ENCODE assay signal across 7 mouse cellular contexts in genomic region chr4:83501037-83501430, GRCm38 (mm10). TPM values are rescaled to one million over a fixed set of nuclear protein-coding genes. Genes with fewer than 3 reads are reported as not detected.
A peak's percentile ranks its signal among the peaks of the same experiment; 100 is the strongest.
DNase-seq lines count a peak whose midpoint lies in the region; ATAC-seq and TF ChIP-seq lines count a peak whose summit lies in the region.

No protein-coding gene starts in this region.

- no peak for TF ChIP-seq CTCF in left cerebral cortex, adult 2 months (IDR thresholded peaks at IDR 0.05)

- H3K4me1 ChIP-seq in forebrain, embryonic 13.5 days: peaks cover 9% of the 10 kb centered on the region
- H3K4me1 ChIP-seq in limb, embryonic 11.5 days (ENCODE audit: control insufficient read depth, insufficient read depth, low read length): 0 out of 2 replicates have a peak, but pooled peaks cover 2% of the 10 kb centered on the region
- H3K4me1 ChIP-seq in stomach, embryonic 15.5 days: 0 out of 2 replicates have a peak, but pooled peaks cover 3% of the 10 kb centered on the region

- H3K36me3 ChIP-seq in forebrain, embryonic 13.5 days (ENCODE audit: poor library complexity, severe bottlenecking): no peaks in the 10 kb centered on the region
- no peaks in the 10 kb centered on the region for H3K36me3 ChIP-seq in limb, embryonic 11.5 days (ENCODE audit: control insufficient read depth, insufficient read depth, low read length)
- no peaks in the 10 kb centered on the region for H3K36me3 ChIP-seq in stomach, embryonic 15.5 days

- intact Hi-C loops in left cerebral cortex, adult 2 months (cut with DNase I): no loop called here
- intact Hi-C loops in left cerebral cortex, postnatal 25 days (cut with DNase I): no loop called here

- peak overlapping the region; percentile 56 for H3K4me2 ChIP-seq in forebrain, embryonic 13.5 days
- peak overlapping the region; percentile 45; the same call in 1 of the 2 replicates for H3K4me2 ChIP-seq in limb, embryonic 11.5 days (ENCODE audit: low read depth, severe bottlenecking)
- peak overlapping the region; percentile 46; the same call in 1 of the 2 replicates for H3K4me2 ChIP-seq in stomach, embryonic 15.5 days

- DNase-seq in left cerebral cortex, adult 2 months (ENCODE audit: extremely low spot score in 1 of 2, low spot score in 2 of 2): no peak
- no peak for DNase-seq in left cerebral cortex, postnatal 25 days (ENCODE audit: low spot score in 2 of 2)
- no peak for DNase-seq in limb, embryonic 11.5 days (ENCODE audit: low spot score)
- DNase-seq in right cerebral cortex, postnatal 25 days: no peak
- no peak for DNase-seq in retina, postnatal 1 day

- peak; percentile 68 for ATAC-seq in forebrain, embryonic 13.5 days
- ATAC-seq in limb, embryonic 11.5 days (ENCODE audit: insufficient number of reproducible peaks, low FRiP score, low TSS enrichment, low read depth): peak; percentile 39; the same call in 1 of the 2 replicates
- ATAC-seq in stomach, embryonic 15.5 days (ENCODE audit: insufficient read depth, low FRiP score, low read depth): no peak

- WGBS in forebrain, embryonic 13.5 days: 25% methylated on average over 7 of the region's 7 CpGs
- 43% methylated on average over 7 of the region's 7 CpGs for WGBS in limb, embryonic 11.5 days
- WGBS in stomach, embryonic 15.5 days: 36% methylated on average over 7 of the region's 7 CpGs

- H3K9ac ChIP-seq in forebrain, embryonic 13.5 days: peak overlapping the region; percentile 26; the same call in 1 of the 2 replicates
- H3K9ac ChIP-seq in limb, embryonic 11.5 days (ENCODE audit: low read length): no peak overlapping the region
- H3K9ac ChIP-seq in stomach, embryonic 15.5 days: no peak overlapping the region

- H3K9me3 ChIP-seq in forebrain, embryonic 13.5 days (replicated peaks): no peaks in the 10 kb centered on the region
- no peaks in the 10 kb centered on the region for H3K9me3 ChIP-seq in limb, embryonic 11.5 days (ENCODE audit: control insufficient read depth, low read length)
- H3K9me3 ChIP-seq in stomach, embryonic 15.5 days: no peaks in the 10 kb centered on the region

- H3K27ac ChIP-seq in left cerebral cortex, adult 2 months: no peak overlapping the region
- peak overlapping the region; percentile 35 for H3K27ac ChIP-seq in forebrain, embryonic 13.5 days
- no peak overlapping the region for H3K27ac ChIP-seq in limb, embryonic 11.5 days (replicated peaks; ENCODE audit: low read depth, low read length)
- H3K27ac ChIP-seq in stomach, embryonic 15.5 days: no peak overlapping the region

- H3K27me3 ChIP-seq in forebrain, embryonic 13.5 days: no peaks in the 10 kb centered on the region
- no peaks in the 10 kb centered on the region for H3K27me3 ChIP-seq in limb, embryonic 11.5 days (ENCODE audit: control insufficient read depth, insufficient read depth, low read length)
- no peaks in the 10 kb centered on the region for H3K27me3 ChIP-seq in stomach, embryonic 15.5 days (replicated peaks)

- peak overlapping the region; percentile 45 for H3K4me3 ChIP-seq in left cerebral cortex, adult 2 months
- peak overlapping the region; percentile 34 for H3K4me3 ChIP-seq in forebrain, embryonic 13.5 days
- no peak overlapping the region for H3K4me3 ChIP-seq in limb, embryonic 11.5 days (ENCODE audit: low read depth, low read length)
- no peak overlapping the region for H3K4me3 ChIP-seq in stomach, embryonic 15.5 days (replicated peaks)

RNA-seq across cellular contexts. Expression of gene Psip1, which starts 14.8 kb away (rescaled TPM):
- 100 to 1,000 TPM; 197 to 199 TPM for total RNA-seq in left cerebral cortex, adult 2 months (2021)
- 100 to 1,000 TPM; 191 to 194 TPM for total RNA-seq in left cerebral cortex, postnatal 25 days (2021)
- polyA plus RNA-seq in forebrain, embryonic 13.5 days (2015; fragmentation: Nextera tagmentation; extraction: Ambion mirVana): 345 and 371 TPM in 2 replicates
- 313 and 341 TPM in 2 replicates for polyA plus RNA-seq in limb, embryonic 11.5 days (2014; fragmentation: Nextera tagmentation; extraction: Ambion mirVana)
- polyA plus RNA-seq in stomach, embryonic 15.5 days (2015; fragmentation: Nextera tagmentation; extraction: Ambion mirVana): 98.1 and 104 TPM in 2 replicates

RNA-seq across cellular contexts. Expression of gene Ccdc171, which starts 24.3 kb away (rescaled TPM):
- 1 to 10 TPM; 3.6 to 4.8 TPM for total RNA-seq in left cerebral cortex, adult 2 months (2021)
- total RNA-seq in left cerebral cortex, postnatal 25 days (2021): 1 to 10 TPM; 3.3 to 3.8 TPM
- polyA plus RNA-seq in forebrain, embryonic 13.5 days (2015; fragmentation: Nextera tagmentation; extraction: Ambion mirVana): 5.5 and 5.7 TPM in 2 replicates
- polyA plus RNA-seq in limb, embryonic 11.5 days (2014; fragmentation: Nextera tagmentation; extraction: Ambion mirVana): 5.2 and 5.9 TPM in 2 replicates
- polyA plus RNA-seq in stomach, embryonic 15.5 days (2015; fragmentation: Nextera tagmentation; extraction: Ambion mirVana): 4.8 TPM in 2 replicates

Comparison
In these comparisons a context has a peak if more than half of its experiments do, and no peak if none do; other contexts are left out.
1. H3K4me3 ChIP-seq: peak in left cerebral cortex, adult 2 months (single experiment) and forebrain, embryonic 13.5 days (single experiment); none in limb, embryonic 11.5 days (single experiment) and stomach, embryonic 15.5 days (single experiment).
2. Peak in every context shown above with its lines, with median percentiles within 50 percentile points of each other: H3K4me2 ChIP-seq.